Mouse (Mus musculus) myocyte (in vitro differentiated cells): ENCODE measurements around the gene Casp3. TPM values are rescaled to one million over a fixed set of nuclear protein-coding genes. Genes with fewer than 3 reads are reported as not detected.

Source experiments
- H3K27me3 ChIP-seq: one replicate; pipeline ENCODE4 v1.6.1; 2011; ENCODE audit not compliant: control insufficient read depth, insufficient read depth, insufficient read length
- H3K36me3 ChIP-seq: one replicate; pipeline ENCODE4 v1.6.1; 2011; ENCODE audit not compliant: control insufficient read depth, insufficient read depth
- H3K4me2 ChIP-seq: one replicate; pipeline ENCODE4 v1.6.1; 2011; ENCODE audit warnings: low read depth, control low read depth
- H3K4me3 ChIP-seq: one replicate; pipeline ENCODE4 v1.5.1; 2011; ENCODE audit warnings: mild to moderate bottlenecking, control low read depth, moderate library complexity
- H3K79me2 ChIP-seq: one replicate; pipeline ENCODE4 v1.6.1; 2011; ENCODE audit not compliant: control insufficient read depth, insufficient read depth
- H3ac ChIP-seq: one replicate; pipeline ENCODE4 v1.6.1; 2011; ENCODE audit not compliant: control insufficient read depth, insufficient read length
- CEBPB ChIP-seq: IDR thresholded peaks from 2 replicates; pipeline ENCODE4 v1.6.1; 2011; ENCODE audit warnings: mild to moderate bottlenecking, moderate library complexity; ENCODE audit not compliant: poor library complexity, insufficient read depth, severe bottlenecking
- E2F4 ChIP-seq: IDR thresholded peaks from one replicate; pipeline ENCODE4 v1.6.1; 2011; ENCODE audit warnings: mild to moderate bottlenecking, control low read depth, moderate library complexity; ENCODE audit not compliant: insufficient read depth
- MAX ChIP-seq: IDR thresholded peaks from one replicate; pipeline ENCODE4 v1.6.1; 2011; ENCODE audit warnings: low read depth, mild to moderate bottlenecking, control low read depth
- MYOD1 ChIP-seq, 3 experiments: IDR thresholded peaks; one replicate each; pipeline ENCODE4 v1.6.1; 2011; ENCODE audit warnings: control low read depth in 2 of 3, low read depth in 2 of 3, mild to moderate bottlenecking in 2 of 3, moderate library complexity in 1 of 3; ENCODE audit not compliant: insufficient read length in 2 of 3, control insufficient read depth in 1 of 3
- MYOG ChIP-seq, 3 experiments: IDR thresholded peaks; one replicate each; pipeline ENCODE4 v1.6.1; 2011; ENCODE audit warnings: control low read depth in 2 of 3, low read depth in 2 of 3, mild to moderate bottlenecking in 2 of 3; ENCODE audit not compliant: insufficient read length in 2 of 3, control insufficient read depth in 1 of 3, insufficient read depth in 1 of 3
- POLR2A ChIP-seq: IDR thresholded peaks from one replicate; pipeline ENCODE4 v1.6.1; 2011; ENCODE audit warnings: low read depth, mild to moderate bottlenecking, control low read depth, moderate library complexity; ENCODE audit not compliant: insufficient read length
- POLR2AphosphoS2 ChIP-seq: IDR thresholded peaks from one replicate; pipeline ENCODE4 v1.6.1; 2011; ENCODE audit warnings: low read depth, control low read depth; ENCODE audit not compliant: insufficient read length
- REST ChIP-seq: IDR thresholded peaks from one replicate; pipeline ENCODE4 v1.6.1; 2011; ENCODE audit warnings: mild to moderate bottlenecking, control low read depth, moderate library complexity; ENCODE audit not compliant: insufficient read depth, insufficient read length
- SRF ChIP-seq: IDR thresholded peaks from one replicate; pipeline ENCODE4 v1.6.1; 2011; ENCODE audit warnings: low read depth; ENCODE audit not compliant: control insufficient read depth, insufficient read length
- TCF12 ChIP-seq: IDR thresholded peaks from one replicate; pipeline ENCODE4 v1.6.1; 2011; ENCODE audit warnings: mild to moderate bottlenecking, control low read depth; ENCODE audit not compliant: poor library complexity, insufficient read depth, severe bottlenecking
- TCF3 ChIP-seq: IDR thresholded peaks from one replicate; pipeline ENCODE4 v1.6.1; 2011; ENCODE audit warnings: low read depth, control low read depth; ENCODE audit not compliant: insufficient read length
- USF1 ChIP-seq: IDR thresholded peaks from one replicate; pipeline ENCODE4 v1.6.1; 2011; ENCODE audit warnings: low read depth, mild to moderate bottlenecking, control low read depth, moderate library complexity
- polyA plus RNA-seq: library from polyadenylated mRNA; unstranded; fragments of >200 nt; fragmentation: generic; extraction: Trizol; gene quantifications from one replicate; pipeline ENCODE4 v1.2.1, GENCODE M21; 2012; ENCODE audit warnings: missing spikeins

Casp3 gene
- polyA plus RNA-seq, 1 experiment, result 24.9 TPM

GRCm38 (mm10) chr8:46648421-46648820 is 31.3 kb downstream of the Casp3 start:
- TF ChIP-seq TCF12, result no peak
- no peak for TF ChIP-seq SRF
- no peak for TF ChIP-seq CEBPB
- TF ChIP-seq POLR2AphosphoS2, result no peak
- TF ChIP-seq MAX, result no peak
- TF ChIP-seq E2F4, result no peak
- TF ChIP-seq TCF3, result no peak
- TF ChIP-seq POLR2A, result no peak
- TF ChIP-seq MYOD1 (IDR thresholded peaks at IDR 0.05; ENCODE audit: control insufficient read depth in 1 of 3, insufficient read length in 2 of 3, low read depth in 2 of 3), result no peak
- TF ChIP-seq MYOG (IDR thresholded peaks at IDR 0.05; ENCODE audit: control insufficient read depth in 1 of 3, insufficient read depth in 1 of 3, insufficient read length in 2 of 3, low read depth in 2 of 3), result no peak
- no peak for TF ChIP-seq REST
- TF ChIP-seq USF1, result no peak
- H3K27me3 ChIP-seq, result no peaks in the 10 kb centered on the region
- H3K79me2 ChIP-seq, result no peaks in the 10 kb centered on the region
- H3K4me2 ChIP-seq, result no peak overlapping the region
- no peak overlapping the region for H3ac ChIP-seq
- H3K36me3 ChIP-seq, result no peaks in the 10 kb centered on the region
- H3K4me3 ChIP-seq, result no peak overlapping the region

GRCm38 (mm10) chr8:46651872-46652271 is 34.8 kb downstream of the Casp3 start:
- Histone ChIP-seq H3K4me3 (no peak overlapping the region), H3ac (no peak overlapping the region), H3K4me2 (peak overlapping the region; percentile 39), H3K79me2 (no peaks in the 10 kb centered on the region), H3K36me3 (no peaks in the 10 kb centered on the region), H3K27me3 (no peaks in the 10 kb centered on the region)
- TF ChIP-seq POLR2A, result no peak
- no peak for TF ChIP-seq MYOD1 (IDR thresholded peaks at IDR 0.05; ENCODE audit: control insufficient read depth in 1 of 3, insufficient read length in 2 of 3, low read depth in 2 of 3)
- no peak for TF ChIP-seq TCF3
- TF ChIP-seq CEBPB, result no peak
- TF ChIP-seq SRF, result no peak
- TF ChIP-seq USF1, result peak; percentile 77

GRCm38 (mm10) chr8:46655919-46656318 is 38.8 kb downstream of the Casp3 start:
- Histone ChIP-seq H3K4me3 (no peak overlapping the region), H3K27me3 (no peaks in the 10 kb centered on the region), H3K4me2 (no peak overlapping the region), H3K79me2 (no peaks in the 10 kb centered on the region), H3ac (no peak overlapping the region), H3K36me3 (no peaks in the 10 kb centered on the region)
- no peak for TF ChIP-seq TCF3
- TF ChIP-seq MAX, result no peak
- peak in 2 of 3 experiments; percentile 75 to 79 for TF ChIP-seq MYOD1 (IDR thresholded peaks at IDR 0.05; ENCODE audit: control insufficient read depth in 1 of 3, insufficient read length in 2 of 3, low read depth in 2 of 3)

- H3K4me2 ChIP-seq, result no peak overlapping the region
- no peak overlapping the region for H3K4me3 ChIP-seq
- H3ac ChIP-seq, result no peak overlapping the region
- TF ChIP-seq TCF3 (no peak), TCF12 (no peak), MYOG (IDR thresholded peaks at IDR 0.05; ENCODE audit: control insufficient read depth in 1 of 3, insufficient read depth in 1 of 3, insufficient read length in 2 of 3, low read depth in 2 of 3) (no peak), POLR2AphosphoS2 (no peak), REST (no peak), MAX (no peak), SRF (no peak), E2F4 (no peak), MYOD1 (IDR thresholded peaks at IDR 0.05; ENCODE audit: control insufficient read depth in 1 of 3, insufficient read length in 2 of 3, low read depth in 2 of 3) (no peak), USF1 (no peak), POLR2A (no peak), CEBPB (no peak)
- no peaks in the 10 kb centered on the region for H3K36me3 ChIP-seq
- no peaks in the 10 kb centered on the region for H3K27me3 ChIP-seq
- H3K79me2 ChIP-seq, result no peaks in the 10 kb centered on the region
Observed at GRCm38 (mm10) chr8:46671496-46671895, 54.4 kb downstream of the Casp3 start.

- no peak for TF ChIP-seq TCF3
- no peak for TF ChIP-seq MAX
- TF ChIP-seq TCF12, result no peak
- TF ChIP-seq MYOD1 (IDR thresholded peaks at IDR 0.05; ENCODE audit: control insufficient read depth in 1 of 3, insufficient read length in 2 of 3, low read depth in 2 of 3), result no peak
- TF ChIP-seq SRF, result no peak
- no peak for TF ChIP-seq USF1
- TF ChIP-seq POLR2AphosphoS2, result no peak
- no peak for TF ChIP-seq CEBPB
- no peak for TF ChIP-seq POLR2A
- TF ChIP-seq E2F4, result no peak
- TF ChIP-seq MYOG (IDR thresholded peaks at IDR 0.05; ENCODE audit: control insufficient read depth in 1 of 3, insufficient read depth in 1 of 3, insufficient read length in 2 of 3, low read depth in 2 of 3), result no peak
- no peak for TF ChIP-seq REST
- H3K4me3 ChIP-seq, result no peak overlapping the region
Observed at GRCm38 (mm10) chr8:46680671-46681365, 63.7 kb downstream of the Casp3 start.

More at GRCm38 (mm10) chr8:46680671-46681365, 63.7 kb downstream of the Casp3 start:
- H3K27me3 ChIP-seq, result no peaks in the 10 kb centered on the region
- no peaks in the 10 kb centered on the region for H3K36me3 ChIP-seq
- no peak overlapping the region for H3ac ChIP-seq
- H3K4me2 ChIP-seq, result peak overlapping the region; percentile 40
- no peaks in the 10 kb centered on the region for H3K79me2 ChIP-seq
